Mouse (Mus musculus): Measurements from ENCODE around the gene Hopx. TPM values are rescaled to one million over a fixed set of nuclear protein-coding genes. Genes with fewer than 3 reads are reported as not detected.

Gene Hopx
- 305 TPM for polyA plus RNA-seq (2017; shearing (Covaris generic))

GRCm38 (mm10) chr5:77114817-77115731 is at the start of gene Hopx:
Gene Hopx, minus strand, starts transcription at chr5:77115121.

Other genes with a start within 250 kb of the Hopx start
- 23.4 TPM for gene Aasdh, start 209.6 kb downstream of the Hopx start, polyA plus RNA-seq (2017; shearing (Covaris generic))
- 124 TPM for gene Paics, start 163.8 kb downstream of the Hopx start, polyA plus RNA-seq (2017; shearing (Covaris generic))
- gene Ppat, start 163.5 kb downstream of the Hopx start, polyA plus RNA-seq (2017; shearing (Covaris generic)), result 40.4 TPM
- gene Srp72, start 140.4 kb downstream of the Hopx start, polyA plus RNA-seq (2017; shearing (Covaris generic)), result 85.9 TPM
- gene Arl9, start 111.1 kb downstream of the Hopx start, polyA plus RNA-seq (2017; shearing (Covaris generic)), result not detected
- not detected for gene Thegl, start 99.1 kb downstream of the Hopx start, polyA plus RNA-seq (2017; shearing (Covaris generic))
- gene Spink2, start 96.3 kb upstream of the Hopx start, polyA plus RNA-seq (2017; shearing (Covaris generic)), result not detected
- 29.1 TPM for gene Rest, start 150.4 kb upstream of the Hopx start, polyA plus RNA-seq (2017; shearing (Covaris generic))
- 38.7 TPM for gene Noa1, start 195.0 kb upstream of the Hopx start, polyA plus RNA-seq (2017; shearing (Covaris generic))
- 72.3 TPM for gene Polr2b, start 195.0 kb upstream of the Hopx start, polyA plus RNA-seq (2017; shearing (Covaris generic))

Data from CD4-positive, CD25-positive, alpha-beta regulatory T cell (primary cell).